Mouse (Mus musculus): ENCODE measurements around the gene Pxdn.

DNA sequence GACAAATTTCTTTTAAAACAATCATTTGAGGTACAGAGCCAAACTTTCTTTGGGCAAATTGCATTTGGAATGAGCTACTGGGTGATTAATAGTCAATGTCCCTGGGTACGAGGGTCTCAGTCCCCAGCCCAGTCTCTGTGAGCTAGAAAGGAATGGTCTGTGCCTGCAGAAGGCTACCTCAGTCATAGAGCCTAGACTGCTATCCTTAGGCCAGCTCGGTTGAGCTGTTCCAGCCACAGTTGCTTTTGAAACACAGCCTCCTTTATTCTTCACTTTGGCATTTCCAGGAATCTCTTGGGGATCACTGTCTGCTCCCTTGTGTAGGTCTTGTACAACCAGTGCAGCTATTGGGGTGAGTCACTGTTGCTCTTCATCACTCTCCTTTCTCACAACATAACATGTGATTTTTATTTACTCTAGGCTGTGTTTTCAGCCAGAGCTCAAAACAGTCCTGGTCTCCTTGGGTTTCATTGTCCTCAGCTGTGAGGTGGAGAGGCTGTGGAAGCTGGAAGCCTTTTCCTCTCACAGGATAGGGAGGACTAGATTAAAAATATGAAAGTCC is 86.9 kb downstream of the Pxdn start:
- TF ChIP-seq POLR2AphosphoS5 (IDR thresholded peaks at IDR 0.05; ENCODE audit: insufficient replicate concordance, low read depth, low read length) (no peak), CTCF (IDR thresholded peaks at IDR 0.05; ENCODE audit: low read depth, low read length) (no peak), GATA1 (IDR thresholded peaks at IDR 0.05; ENCODE audit: borderline replicate concordance, low read length) (no peak), TAL1 (conservative IDR thresholded peaks at IDR 0.05; ENCODE audit: low read depth, low read length) (no peak)

Data from G1E (cell line).